Mouse (Mus musculus) adrenal gland, adult (tissue): Measurements from ENCODE around the gene Cacna1a.

ENCODE experiments used
- DNase-seq, 2 experiments: peaks; one replicate each; pipeline ENCODE4 v3.0.0; 2022 to 2023; ENCODE audit warnings: low spot score in 1 of 2; ENCODE audit not compliant: inconsistent age in 2 of 2

Gene Cacna1a

GRCm38 (mm10) chr8:84388275-84388674, at the start of gene Cacna1a:
Cacna1a (plus strand) TSS chr8:84388440.
- no peak for DNase-seq

- DNase-seq: no peak
These were observed 49.7 kb upstream of the Cacna1a start for GRCm38 (mm10) chr8:84338493-84338892.

- DNase-seq: no peak
These were observed 48.9 kb upstream of the Cacna1a start for GRCm38 (mm10) chr8:84339320-84339719.

- DNase-seq: no peak
These were observed 48.4 kb upstream of the Cacna1a start for GRCm38 (mm10) chr8:84339867-84340266.

- peak; percentile 49 to 72 for DNase-seq
These were observed 47.6 kb upstream of the Cacna1a start for GRCm38 (mm10) chr8:84340671-84341070.

- DNase-seq: no peak
These were observed 42.7 kb upstream of the Cacna1a start for GRCm38 (mm10) chr8:84345493-84345892.

GRCm38 (mm10) chr8:84346421-84346820, 41.8 kb upstream of the Cacna1a start:
- DNase-seq: no peak

- peak; percentile 35 to 62 for DNase-seq
These were observed 38.7 kb upstream of the Cacna1a start for GRCm38 (mm10) chr8:84349526-84349925.

GRCm38 (mm10) chr8:84350960-84351359, 37.3 kb upstream of the Cacna1a start:
- DNase-seq: no peak

GRCm38 (mm10) chr8:84356482-84356881, 31.8 kb upstream of the Cacna1a start:
- no peak for DNase-seq

- peak; percentile 72 to 94 for DNase-seq
These were observed 30.4 kb upstream of the Cacna1a start for GRCm38 (mm10) chr8:84357631-84358371.

- DNase-seq: peak; percentile 66 to 88
These were observed 24.7 kb upstream of the Cacna1a start for GRCm38 (mm10) chr8:84363428-84364134.

GRCm38 (mm10) chr8:84365197-84365596, 23.0 kb upstream of the Cacna1a start:
- no peak for DNase-seq

GRCm38 (mm10) chr8:84370972-84371371, 17.3 kb upstream of the Cacna1a start:
- no peak for DNase-seq

GRCm38 (mm10) chr8:84375038-84375437, 13.2 kb upstream of the Cacna1a start:
- no peak for DNase-seq

GRCm38 (mm10) chr8:84375803-84376202, 12.4 kb upstream of the Cacna1a start:
- no peak for DNase-seq

- DNase-seq: no peak
These were observed 11.7 kb upstream of the Cacna1a start for GRCm38 (mm10) chr8:84376564-84376963.

GRCm38 (mm10) chr8:84381676-84382075, 6.6 kb upstream of the Cacna1a start:
- no peak for DNase-seq

GRCm38 (mm10) chr8:84388773-84389172, 533 bp downstream of the Cacna1a start:
- no peak for DNase-seq

- DNase-seq: no peak
These were observed 933 bp downstream of the Cacna1a start for GRCm38 (mm10) chr8:84389173-84389572.

GRCm38 (mm10) chr8:84391611-84392010, 3.4 kb downstream of the Cacna1a start:
- no peak for DNase-seq

GRCm38 (mm10) chr8:84395751-84396457, 7.7 kb downstream of the Cacna1a start:
- no peak for DNase-seq
